Mouse (Mus musculus) layer of hippocampus, adult 8-10 months (tissue): ENCODE measurements around the gene Lgsn. TPM values are rescaled to one million over a fixed set of nuclear protein-coding genes. Genes with fewer than 3 reads are reported as not detected.

ENCODE experiments used
- DNase-seq, 2 experiments: peaks; one replicate each; pipeline ENCODE4 v3.0.0; 2022; ENCODE audit warnings: low spot score in 2 of 2
- total RNA-seq, 4 experiments: library from RNA; stranded (reverse); gene quantifications; 2 replicates each; pipeline ENCODE4 v1.2.4; 2022

Gene Lgsn
- total RNA-seq, 4 experiments from 2014 or later = not detected

DNA sequence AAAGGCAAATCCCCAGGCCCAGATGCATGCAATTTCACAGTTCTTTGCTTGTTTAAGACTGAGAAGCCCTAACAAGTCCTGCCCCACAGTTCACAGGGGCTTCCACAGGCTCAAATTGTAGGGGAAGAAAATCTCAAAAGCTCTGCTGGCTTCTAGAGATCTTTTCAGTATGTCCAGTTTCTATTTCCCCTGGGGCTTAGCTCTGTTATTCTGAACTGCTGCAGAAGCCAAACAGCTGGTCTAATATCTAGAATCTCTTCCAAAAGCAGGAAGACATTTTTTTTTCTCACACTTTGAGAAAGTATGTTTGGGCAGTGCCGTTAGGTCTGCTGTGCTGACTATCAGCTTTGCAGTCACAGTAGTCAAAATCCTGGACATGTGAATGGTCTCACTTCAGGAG is 38.6 kb downstream of the Lgsn start:
- no peak for DNase-seq

DNA sequence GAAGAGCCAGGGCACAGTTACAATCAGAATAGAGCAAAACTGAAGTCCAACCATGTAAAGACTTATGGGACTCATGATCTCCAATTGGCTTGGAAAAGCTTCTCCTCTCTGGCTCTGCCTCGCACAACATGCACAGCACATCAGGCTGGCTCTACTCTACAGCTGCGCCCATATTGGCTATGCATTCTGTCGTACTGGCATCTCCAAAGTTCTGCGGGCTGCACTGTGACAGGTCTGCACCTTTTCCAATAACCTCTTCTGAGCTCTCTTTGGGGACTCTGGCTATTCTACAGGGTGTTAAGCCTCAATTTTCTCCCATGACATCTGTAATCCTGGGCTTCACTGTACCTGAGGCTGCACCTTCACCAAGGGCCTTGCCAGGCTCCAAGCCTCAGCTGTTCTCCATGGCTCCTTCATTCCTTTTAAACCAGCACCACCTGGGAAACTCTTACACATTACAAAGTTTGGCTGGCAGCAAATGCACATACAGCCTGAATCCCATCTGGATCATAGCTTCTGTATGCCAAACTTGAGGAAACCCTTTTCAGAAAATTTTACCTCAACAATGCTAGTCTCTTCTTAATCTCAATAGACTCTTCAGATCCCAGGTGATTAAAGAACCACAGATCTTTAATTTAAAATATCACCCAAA is 44.5 kb downstream of the Lgsn start:
- no peak for DNase-seq

DNA sequence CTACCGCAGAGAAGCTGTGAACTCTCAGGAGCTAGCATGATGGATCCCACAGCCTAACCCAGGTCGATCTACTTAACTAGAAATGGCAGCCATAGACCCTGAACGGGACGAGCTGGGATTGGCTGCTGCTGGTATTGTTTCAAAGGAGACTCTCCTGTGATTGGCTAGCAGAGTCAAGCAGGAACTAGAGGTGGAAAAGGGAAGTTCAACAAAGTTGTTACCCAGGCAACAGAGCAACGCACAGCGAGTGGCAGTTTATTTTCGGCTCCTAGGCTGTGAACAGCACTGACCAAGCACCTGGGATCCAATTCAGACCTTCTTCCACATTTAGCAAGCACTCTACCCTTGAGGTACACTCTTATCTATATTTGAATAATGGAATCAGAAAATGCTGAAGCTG is 46.4 kb downstream of the Lgsn start, which contains the start of the genes 4931428L18Rik and Pih1d3:
TSS of gene 4931428L18Rik (minus strand) at position 121 of the 400 bp plus-strand sequence.
TSS of gene Pih1d3 (plus strand) at position 275 of the 400 bp plus-strand sequence.
- DNase-seq = no peak

DNA sequence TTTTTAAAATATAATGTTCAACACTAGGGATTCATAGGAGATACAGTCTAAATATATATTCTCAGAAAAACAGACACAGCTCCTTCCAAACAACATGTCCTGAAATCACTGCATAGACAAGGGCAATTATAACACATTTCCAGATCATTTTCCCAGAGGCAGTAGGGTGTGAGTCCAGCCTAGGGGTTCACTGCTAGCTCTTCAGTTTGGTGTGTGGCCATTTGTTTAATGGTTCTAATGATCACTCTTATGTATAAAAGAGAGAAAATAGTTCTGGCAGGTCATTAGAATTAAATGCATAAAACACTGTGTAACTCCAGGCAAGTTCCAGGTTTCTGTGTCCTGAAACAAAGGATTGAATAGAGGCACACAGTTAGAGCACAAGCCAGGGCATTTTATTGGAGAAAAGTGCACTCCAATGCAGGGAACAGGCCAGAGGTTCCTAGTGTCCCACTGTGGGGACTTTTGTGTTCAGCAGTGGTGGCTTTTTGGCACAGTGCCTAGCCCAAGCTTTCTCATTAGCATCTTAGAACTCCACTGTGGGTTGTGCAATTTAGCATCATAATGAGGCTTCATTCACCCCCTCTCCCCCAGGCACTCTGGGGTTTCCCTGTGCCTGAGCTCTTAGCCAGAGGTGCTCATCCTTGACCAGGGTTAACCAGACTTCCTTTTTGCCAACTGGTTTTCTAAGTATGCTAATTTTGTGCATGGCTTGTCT is 57.3 kb downstream of the Lgsn start:
- DNase-seq = peak; percentile 28 to 37

Other genes with a start within 250 kb of the Lgsn start
- not detected for gene AC153137.1, start 198.4 kb upstream of the Lgsn start, total RNA-seq
- not detected for gene 4931428L18Rik, start 46.3 kb downstream of the Lgsn start, total RNA-seq
- gene Pih1d3, start 46.4 kb downstream of the Lgsn start, total RNA-seq = not detected